Mouse (Mus musculus): ENCODE measurements around the gene Adam15.

The Adam15 gene

DNA sequence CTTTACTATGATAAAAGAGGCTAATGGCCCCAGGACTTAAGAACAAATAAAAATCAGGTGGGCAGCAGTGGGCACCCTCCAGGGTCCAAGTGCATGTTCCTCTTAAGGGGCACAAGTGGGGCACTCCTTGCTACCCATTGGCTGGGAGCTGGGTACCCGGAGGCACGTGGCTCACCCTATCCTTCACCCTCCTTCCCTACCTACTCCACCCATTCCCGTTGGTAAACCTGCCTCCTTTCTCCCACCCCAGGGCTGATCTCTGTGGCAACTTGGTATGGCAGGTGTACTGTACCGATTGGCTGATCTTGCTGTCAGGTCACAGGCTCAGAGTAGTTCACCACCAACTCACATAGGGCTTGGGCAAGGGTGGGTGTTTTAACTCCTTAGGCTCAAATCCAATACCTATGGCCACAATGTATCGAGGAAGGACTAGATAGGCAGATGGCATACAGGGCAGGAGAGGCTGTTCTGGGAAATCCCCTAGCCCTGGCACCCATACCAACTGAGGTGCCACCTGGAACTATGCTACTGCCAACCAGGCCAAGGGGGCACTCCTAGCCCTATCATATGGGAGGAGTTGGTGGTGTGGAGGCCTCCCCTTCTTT is 34.0 kb upstream of the Adam15 start:
- no peak for DNase-seq

DNA sequence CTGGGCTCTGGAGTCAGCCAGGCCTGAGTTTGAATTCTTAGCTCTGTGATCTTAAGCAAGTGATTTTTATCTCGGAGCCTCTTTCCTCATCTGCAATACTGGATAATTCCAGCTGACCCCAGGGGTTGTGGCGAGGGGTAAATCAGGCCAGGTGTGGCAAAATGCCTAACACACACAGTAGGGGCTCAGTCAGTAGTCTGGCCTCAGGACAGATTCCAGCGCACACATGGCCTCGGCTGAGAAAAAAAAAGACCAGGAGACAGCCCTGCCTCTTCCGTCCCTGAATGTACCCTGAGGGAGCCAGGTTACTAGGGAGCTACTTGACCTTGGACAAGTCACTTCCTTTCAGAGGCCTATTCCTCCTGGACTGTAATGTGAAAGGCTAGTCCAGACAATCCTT is 33.2 kb upstream of the Adam15 start:
- no peak for DNase-seq

DNA sequence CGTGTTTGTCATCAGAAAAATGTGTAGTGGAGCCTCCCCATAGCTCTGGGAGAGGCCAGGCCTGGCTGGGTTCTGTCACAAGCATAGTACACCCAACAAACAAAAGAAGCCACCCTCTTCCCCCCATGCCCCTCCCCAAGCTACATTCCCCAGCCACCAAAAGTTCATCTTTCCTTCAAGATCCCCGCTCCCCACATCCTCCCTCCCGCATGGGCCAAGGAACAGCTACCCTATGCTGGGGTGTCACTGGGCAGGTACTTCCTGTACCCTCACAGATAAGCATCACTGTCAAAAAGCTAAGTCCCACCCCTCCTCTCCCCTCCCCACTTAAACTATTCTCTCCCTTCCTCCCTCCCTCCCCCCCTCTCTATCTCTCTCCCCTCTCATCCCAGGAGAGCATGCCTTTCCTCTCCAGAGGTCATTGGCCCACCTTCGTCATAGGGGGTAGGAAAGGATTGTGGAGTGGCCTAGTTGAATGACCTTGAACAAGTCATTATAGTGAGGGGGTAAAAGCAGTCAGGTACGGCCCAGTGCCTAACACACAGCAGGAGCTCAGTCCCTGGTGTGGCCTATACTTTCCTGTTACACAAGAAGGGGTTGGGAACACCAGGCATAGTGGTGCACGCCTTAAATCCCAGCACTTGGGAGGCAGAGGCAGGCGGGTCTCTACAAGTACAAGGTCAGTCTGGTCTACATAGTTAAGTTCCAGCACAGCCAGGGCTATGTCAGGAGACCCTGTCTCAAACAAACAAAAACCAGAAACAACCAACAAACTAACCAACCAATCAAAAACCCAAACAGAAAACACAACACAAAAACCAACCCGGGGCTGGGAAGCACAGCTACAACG is 32.5 kb upstream of the Adam15 start:
- no peak for DNase-seq

DNA sequence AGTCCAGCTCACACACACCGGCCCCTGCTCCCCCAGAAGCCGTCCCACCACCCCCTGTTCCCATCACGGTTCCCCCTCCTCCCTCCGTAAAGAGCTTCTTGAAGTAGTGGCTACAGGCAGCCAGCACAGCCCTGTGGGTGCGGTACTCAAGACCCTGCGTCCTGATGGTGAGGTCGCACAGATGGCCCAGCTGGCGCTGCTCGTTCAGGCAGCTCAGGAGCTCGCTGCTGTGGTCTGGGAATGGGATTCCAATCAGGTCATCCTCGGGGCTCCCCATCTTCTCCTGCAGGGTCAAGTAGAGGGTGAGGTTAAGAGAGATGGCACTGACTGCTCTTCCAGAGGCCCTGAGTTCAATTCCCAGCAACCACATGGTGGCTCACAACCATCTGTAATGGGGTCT is 31.4 kb upstream of the Adam15 start:
- DNase-seq = no peak

DNA sequence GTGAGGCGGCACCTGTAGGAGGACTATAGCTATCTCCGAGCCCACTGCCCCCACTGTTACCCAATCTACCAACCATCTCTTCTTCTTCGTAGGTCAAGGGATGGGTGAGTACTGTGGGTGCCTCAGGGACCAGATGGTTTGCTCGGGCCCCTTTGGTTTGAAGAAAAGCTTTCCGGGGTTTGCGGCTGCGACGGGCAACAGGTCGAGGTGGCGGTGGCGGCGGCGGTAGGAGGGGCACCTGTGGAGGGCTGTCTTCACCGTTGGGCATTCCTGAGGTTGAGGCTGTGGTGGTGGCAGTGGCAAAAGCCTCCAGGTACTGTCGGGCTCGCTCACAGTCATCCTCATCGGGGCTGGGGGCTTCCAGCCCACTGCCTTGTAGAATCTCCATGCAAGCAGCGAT is 30.9 kb upstream of the Adam15 start:
- DNase-seq = no peak

DNA sequence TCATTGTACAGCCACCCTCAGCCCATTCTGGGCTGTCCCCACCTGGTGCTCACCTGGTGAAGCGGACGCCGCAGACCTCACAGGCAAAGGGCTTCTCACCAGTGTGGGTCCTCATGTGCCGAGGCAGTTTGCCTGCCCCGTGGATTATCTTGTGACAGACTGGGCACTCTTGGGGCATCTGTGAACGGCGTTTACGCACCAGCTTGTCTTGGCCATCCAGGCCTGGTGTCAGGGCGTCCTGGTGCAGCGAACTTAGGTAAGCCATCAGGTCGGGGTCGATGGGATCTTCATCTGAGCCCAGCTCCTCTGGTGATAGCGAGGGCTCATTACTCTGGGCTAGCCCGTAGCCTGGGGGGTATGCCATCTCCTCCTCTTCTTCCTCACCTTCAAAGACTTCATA is 30.5 kb upstream of the Adam15 start:
- DNase-seq = no peak

DNA sequence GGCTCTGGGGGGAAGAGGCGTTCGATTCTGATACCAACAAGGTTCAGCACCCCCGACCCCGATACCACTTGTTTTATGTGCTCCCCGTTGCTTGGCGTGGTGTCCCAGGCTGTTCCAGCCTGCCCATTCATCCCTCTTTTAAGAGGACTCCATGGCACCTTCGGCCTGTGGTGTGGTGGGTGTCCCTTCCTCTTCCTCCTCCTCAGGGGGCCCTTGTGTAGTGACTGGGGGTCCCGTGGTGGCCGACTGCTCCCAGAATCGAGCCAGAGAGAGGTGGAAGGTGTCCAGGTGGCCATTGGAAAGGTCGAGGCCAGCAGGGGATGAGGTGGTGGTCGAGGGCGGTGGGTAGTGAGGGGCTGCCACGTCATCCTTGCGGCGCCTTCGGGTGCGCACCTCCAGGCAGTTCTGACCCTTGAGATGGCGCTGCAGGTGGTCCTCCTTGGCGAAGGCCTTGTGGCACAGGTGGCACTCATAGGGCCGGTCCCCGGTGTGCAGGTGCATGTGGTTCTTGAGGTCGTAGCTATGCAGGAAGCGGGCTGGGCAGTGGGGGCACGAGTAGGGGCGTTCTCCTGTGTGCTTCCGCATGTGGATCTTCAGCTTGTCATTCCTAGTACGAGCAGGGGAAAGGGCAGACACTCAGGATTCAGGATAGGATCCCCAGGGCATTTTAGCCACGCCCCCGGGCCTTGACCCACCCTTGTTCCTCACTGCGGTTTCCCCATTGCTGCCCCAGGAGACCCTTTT is 29.8 kb upstream of the Adam15 start:
- DNase-seq = peak; percentile 46 to 65

DNA sequence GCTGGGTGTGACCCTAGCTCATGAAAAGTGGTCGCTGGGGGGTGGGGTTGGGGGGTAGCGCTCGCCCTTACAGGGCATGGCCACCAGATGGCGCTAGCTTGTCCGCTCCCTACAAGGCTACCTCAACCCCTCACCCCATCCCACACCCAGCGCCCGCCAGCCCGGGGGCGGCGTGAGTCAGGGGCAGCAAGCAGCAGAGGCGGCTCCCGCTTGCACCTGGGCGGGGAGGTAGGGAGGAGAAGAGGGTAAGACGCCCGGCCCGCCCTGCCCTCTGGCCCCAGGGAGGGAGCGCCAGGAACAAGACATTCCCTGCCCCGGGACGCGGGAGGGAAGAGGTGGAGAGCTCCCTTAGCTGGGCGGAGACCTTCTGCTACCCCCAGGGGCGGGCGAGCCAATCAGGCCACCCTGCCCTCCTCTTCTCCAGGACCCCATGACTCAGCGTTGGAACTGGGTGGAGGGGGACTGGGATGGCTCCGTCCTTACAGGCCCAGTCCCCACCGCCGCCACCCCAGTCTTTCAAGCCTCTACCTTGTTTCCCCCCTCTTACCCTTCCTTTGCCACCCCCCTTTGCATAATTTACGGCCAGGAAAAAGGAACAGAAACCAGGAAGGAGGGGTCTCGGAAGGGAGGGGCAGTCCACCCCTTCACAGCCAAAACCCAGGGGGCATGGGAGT is 28.7 kb upstream of the Adam15 start:
- DNase-seq = peak; percentile 65 to 79

DNA sequence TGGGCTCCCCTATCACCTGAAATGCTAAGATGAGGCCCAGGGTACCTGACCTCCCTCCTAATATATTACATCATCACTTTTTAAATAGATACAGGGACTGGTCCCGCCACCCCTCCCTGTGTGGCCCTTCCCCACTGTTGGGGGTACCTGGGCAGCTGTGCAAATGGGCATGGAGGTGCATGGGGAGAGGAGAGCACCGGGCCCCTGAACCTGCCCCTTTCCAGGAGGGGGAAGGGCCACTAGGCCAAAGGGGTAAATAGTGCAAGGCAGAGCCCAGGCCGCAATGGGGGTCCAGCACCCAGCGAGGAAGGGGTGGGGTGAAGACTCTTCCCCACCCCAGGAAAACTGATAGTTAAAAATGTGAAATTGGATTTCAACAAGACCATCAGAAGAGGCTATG is 28.0 kb upstream of the Adam15 start:
- DNase-seq = no peak

DNA sequence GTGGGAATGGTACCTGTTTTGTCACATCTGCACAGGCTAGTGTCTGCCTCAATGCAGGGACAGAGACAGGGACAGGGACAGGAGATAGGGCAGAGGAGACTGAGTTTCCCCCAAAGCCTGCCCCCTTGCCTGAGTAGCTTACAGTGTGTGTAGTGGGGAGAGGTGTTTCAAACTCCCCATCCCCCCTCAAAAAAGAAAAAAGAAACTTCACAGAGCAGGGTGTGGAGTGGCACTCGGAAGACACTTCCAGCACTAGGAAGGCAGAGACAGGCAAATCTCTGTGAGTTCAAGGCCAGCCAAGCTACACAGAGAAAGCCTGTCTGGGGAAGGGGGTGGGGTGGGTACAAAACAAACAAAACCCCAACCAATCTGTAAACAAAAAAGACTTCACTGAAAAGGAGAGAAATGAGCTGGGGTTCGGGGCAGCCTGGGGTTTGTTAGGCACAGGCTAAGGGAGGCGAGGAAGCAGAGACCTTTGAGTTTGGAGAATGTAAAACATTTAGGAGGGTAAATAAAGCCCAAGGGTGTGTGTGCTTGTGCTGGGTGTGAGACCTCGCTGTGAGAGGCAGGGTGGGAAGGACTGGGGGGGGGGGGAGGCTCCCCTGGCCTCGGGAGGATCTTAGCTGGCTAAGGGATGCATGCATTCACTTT is 23.9 kb upstream of the Adam15 start:
- no peak for DNase-seq

DNA sequence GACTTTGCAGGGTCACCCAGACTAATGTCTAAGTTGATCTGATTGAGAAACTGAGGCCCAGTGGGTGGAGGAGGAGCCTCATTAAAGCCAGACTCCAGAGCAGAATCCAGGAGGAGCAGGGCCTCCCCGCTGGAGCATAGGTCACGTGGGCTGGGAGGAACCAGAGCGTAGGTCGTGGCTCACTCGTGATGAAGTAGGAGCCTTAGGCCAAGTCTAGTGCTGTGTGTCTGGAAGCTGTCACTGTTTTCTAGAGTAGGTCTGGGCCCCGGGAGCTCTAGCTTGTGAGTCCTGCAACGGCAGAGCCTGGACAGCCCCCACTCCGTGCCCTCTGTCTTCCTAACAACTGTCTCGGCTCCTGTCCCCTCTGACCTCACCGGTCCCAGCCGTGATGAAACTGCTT is 17.5 kb upstream of the Adam15 start:
- DNase-seq = no peak

DNA sequence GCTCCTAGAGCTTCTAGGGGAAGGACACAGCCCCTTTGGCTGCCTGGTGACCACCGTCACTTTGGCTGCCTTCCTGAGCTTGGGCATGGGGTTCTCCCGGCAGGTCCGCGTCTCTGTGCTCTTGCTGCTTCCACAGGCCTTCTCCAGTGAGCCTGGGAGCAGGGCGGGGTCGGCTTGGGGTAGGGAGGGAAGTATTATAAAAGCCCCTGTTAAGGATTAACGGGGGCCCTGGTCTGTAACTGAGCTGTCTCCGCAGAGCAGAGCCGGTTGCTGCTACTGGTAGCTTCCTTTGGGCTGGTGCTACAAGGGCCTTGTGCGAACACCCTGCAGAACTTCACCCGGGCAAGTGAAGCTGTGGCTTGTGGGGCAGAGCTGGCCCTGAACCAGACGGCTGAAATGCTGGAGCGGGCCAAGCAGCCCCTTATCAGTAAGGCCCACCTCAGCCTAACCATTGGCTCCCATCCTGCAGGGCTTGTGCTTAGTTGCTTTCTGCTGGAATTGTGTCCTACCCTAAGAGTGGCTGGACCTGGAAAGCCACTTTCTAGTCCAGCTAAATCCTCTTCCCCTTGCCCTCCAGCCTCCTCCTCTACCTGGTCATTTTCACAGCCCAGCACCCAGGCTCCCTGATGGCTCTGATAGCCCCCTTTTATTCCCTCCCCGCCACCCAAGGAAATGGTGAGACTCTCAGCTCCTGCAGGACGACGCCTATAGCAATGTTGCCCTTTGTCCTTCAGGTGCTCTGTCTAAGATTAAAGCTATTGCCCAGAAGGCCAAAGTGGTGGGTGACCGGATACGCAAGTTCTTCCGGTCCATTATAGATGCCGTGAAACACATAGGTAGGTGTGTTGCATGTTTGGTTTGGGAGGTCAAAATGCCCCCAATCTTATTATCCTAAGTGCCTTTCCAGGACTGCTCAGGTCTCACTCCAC is 16.0 kb upstream of the Adam15 start:
- no peak for DNase-seq

DNA sequence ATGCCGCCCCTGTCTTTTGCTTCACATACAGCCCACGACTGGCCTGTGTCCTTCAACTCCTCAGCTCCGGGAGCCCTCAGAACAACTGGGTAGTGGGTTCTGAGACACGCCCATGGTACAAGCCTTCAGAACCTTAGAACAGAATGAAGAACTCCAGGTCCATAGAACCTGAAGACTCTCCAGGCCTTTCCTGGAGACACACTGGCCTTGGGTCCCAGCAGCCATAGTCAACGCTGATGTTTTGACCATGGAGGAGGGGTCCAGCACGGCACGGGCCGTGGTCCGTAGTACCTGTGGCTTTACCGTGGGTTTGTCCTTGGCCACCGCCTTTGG is 15.3 kb upstream of the Adam15 start, which contains the start of gene Dcst1:
Gene Dcst1 (minus strand): TSS at position 101 of the 333 bp plus-strand sequence.
- DNase-seq = no peak

DNA sequence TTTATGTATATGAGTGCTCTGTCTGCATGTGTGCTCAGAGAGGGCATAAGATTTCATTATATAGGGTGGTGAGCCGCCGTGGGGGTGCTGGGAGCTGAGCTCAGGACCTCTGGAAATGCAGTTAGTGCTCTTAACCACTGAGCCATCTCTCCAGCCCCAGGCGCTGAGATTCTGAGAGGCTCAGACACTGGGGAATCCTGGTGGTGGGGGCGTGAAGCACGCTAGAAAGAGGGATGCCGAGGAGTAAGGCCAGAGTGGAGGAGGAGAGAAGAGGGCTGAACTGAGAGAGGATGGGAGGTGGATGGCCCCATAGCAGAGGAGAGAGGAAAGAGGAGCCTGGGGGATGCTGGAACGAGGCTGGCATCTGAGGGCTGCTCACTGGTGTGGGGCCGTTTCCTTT is 14.8 kb upstream of the Adam15 start:
- no peak for DNase-seq

DNA sequence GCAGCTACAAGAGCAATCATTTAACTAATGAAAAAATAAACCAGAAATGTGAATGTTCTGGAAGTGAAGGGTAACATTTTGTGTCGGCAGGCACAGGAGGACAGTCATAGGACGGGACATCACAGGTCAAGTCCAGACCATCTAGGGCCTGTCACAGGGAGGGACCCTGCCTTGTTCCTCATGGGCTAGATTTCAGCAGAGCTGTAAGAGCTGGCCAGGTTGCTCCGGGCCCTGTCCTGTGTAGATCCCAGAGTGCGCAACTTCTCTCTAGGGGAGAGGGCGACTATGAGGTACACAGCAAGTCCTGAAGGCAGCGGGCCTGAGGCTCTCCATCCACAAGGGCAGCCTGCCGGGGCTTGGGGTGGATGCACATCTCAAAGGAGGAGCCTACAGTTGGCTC is 11.9 kb upstream of the Adam15 start, which contains the start of gene Dcst2:
Gene Dcst2 (plus strand): TSS at position 301 of the 400 bp plus-strand sequence.
- no peak for DNase-seq

DNA sequence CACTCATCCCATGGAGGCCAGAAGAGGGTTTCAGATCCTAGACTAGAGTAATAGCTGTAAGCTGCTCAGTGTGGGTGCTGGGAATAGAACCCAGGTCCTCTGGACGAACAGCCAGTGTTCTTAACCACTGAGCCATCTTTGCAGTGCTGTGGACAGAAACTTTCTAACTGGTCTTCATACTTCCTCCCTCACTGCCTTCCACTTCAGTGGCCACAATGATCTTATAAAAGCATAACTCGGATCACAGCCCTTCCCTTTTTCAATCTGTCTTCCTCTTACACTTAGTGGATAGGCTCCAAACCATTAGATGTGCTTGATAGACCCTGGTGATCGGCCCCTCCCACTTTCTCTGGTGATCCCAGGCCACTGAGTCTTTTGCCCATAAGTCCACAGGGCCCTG is 10.4 kb upstream of the Adam15 start:
- no peak for DNase-seq

DNA sequence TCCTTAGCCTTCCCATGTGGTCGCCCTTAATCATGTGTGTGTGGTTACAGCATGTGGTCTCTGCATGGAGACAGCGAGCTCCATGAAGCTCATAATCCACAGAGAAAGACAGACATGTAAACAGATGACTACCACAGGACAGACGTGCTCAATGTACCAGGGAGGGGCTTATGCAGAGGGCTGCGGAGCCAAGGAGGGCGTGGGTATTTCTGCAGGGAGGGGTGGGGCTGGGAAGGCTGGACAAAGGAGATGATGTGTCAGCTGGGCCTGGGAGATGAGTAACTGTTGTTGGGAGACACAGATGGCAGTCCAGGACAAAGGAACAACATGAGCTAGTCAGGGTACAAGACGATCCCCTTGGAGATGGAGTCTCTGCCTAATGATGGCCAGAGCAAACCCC is 9.8 kb upstream of the Adam15 start:
- DNase-seq = no peak

DNA sequence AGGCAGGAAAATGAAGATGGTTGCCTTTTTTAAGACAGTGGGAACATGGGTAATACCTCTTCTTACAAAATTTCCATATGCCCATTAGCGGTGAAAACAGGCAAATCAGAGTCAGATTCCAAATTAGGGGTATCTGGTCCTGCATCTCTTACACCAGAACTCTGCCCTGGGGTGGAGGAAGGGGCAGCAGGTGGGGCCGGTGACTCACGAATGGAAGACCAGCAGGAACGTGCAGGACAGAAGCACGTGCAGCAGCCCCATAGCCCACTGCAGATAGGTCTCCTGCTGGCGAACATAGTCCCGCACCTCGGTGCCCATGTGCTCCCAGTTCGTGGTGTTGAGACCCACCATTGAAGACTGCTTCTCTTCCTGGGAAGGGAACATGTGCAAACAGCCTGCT is 6.2 kb upstream of the Adam15 start:
- DNase-seq = no peak

DNA sequence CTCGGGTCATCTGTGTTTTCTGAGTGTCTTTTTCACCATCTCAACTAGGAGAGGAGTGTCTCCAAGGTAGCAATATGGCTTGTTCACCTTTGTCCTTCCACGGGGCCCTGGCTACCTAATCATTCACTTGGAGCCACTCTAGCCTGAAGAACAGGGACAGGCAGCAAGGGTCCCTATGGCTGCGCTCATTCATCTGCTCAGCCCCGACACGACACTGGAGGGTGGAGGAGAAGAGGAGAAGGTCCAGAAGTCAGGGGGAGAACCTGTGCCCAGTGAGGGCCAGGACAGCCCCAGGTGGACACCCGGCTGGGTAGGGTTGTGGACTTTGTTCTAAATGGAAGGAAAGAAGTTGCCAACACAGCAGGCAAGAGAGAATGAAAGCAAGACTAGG is 5.7 kb upstream of the Adam15 start:
- no peak for DNase-seq

DNA sequence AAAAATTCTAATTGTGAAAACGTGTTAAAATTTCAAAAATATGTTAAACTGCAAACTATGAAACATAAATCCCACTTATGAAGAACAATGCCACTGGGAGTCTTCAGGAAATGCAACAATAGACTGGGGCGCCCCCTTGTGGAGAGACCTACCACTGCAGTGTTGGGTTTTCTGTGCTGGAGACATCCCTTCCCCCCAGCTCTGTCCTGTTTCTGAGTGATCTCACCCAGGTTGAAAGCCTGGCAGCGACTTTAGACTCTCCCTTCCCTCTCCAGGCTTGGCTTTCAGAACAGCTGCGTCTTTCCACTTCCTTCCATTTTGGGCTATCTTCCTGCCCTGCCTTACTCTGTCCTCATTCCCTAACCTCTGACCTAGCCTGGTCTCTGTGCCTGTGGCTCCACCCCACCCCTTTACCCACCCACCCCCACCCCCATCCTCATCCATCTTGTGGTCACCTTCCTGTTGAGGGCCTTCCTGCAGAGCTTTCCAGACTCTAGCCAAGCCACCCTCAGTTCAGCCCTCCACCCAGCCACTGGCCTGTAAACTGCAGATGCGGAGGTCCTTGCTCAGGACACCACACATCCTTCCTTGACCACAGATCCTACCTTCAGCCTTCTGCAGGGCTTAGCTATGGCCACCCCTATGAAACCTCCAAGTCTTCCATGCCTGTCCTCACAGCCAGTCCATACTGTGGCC is 5.2 kb upstream of the Adam15 start:
- peak; percentile 76 to 81 for DNase-seq

DNA sequence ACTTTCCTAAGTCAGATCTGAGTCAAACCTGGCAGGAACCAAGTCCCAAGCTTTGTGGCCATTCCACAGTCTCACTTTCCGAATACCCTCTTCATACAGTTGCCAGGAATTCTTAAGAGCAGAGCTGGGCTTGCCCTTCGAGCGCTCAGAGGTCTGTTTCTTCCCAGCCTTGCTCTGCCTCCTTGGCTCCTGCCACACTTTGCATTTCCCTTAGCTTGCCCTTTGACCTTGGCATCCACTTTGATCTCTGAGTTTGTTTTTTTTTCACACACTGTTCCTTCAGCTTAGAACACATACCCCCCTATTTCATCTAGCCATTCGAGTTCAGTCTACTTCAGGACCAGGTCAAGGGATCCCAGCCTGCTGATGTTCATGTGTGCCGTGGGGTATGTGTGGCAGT is 1.5 kb upstream of the Adam15 start:
- DNase-seq = no peak

Data from thymus, postnatal 36 days (tissue).